Mouse (Mus musculus) adrenal gland (tissue): ENCODE data around the gene P2ry1.

ENCODE experiments used
- intact Hi-C: fragments of 180-260 bp; cut with DNase I; formaldehyde crosslinking; loops from one replicate; pipeline ENCODE4 v1.15.1; 2025
- long read RNA-seq, 2 experiments: library from polyadenylated mRNA; unstranded; transcript quantifications; one replicate each; pipeline ENCODE4 v2.0.0; 2020; ENCODE audit warnings: borderline replicate concordance in 1 of 2; ENCODE audit not compliant: insufficient replicate concordance in 1 of 2

The P2ry1 gene
- long read RNA-seq, experiment 1, result 0 reads
- long read RNA-seq, experiment 2, result 0 reads

- intact Hi-C loops, result no loop called here
These were observed at the start of gene P2ry1 for GRCm38 (mm10) chr3:61002587-61003501. Gene P2ry1, plus strand, starts transcription at chr3:61002795.

- intact Hi-C loops, result no loop called here
These were observed 49.3 kb upstream of the P2ry1 start for GRCm38 (mm10) chr3:60953199-60953736.

GRCm38 (mm10) chr3:60954073-60954472, 48.5 kb upstream of the P2ry1 start:
- intact Hi-C loops, result no loop called here

GRCm38 (mm10) chr3:60958769-60959168, 43.8 kb upstream of the P2ry1 start:
- intact Hi-C loops, result no loop called here

DNA sequence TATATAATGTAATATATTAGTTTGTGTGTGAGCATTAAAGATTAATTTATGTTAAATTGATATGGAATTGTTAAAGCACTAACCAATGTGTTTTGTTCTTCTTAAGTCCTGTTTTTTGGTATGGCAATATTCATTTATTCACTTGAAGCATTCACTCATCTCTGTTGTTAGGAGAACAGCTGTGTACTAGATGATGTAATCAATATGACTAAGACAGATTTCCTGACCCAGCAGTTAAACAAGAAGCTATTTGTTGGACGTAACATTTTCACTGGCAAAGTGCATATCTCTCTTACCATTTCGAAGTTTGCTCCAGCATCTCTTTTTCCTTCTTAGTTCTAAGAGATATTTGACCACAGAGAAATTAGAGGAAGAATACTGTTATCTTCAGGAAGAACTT, 37.5 kb upstream of the P2ry1 start:
- intact Hi-C loops, result no loop called here

GRCm38 (mm10) chr3:60974944-60975343, 27.7 kb upstream of the P2ry1 start:
- intact Hi-C loops, result no loop called here

DNA sequence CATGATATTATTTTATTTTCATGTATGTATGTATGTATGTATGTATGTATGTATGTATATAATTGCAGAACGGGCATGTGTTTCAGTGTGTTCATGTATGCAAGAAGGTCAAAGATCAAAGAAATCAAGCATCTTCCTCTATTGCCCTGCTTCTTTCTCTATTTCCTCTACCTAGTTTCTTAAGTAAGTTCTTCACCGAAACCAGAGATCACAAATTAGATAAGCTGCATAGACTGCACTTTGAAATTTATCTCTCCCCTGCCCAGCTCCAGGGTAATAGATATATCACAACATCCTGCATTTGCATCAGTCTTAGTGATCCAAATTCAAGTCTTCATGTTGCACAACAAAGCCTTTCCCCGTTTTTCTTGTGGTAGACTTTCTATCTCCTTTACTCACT, 20.5 kb upstream of the P2ry1 start:
- intact Hi-C loops, result no loop called here

DNA sequence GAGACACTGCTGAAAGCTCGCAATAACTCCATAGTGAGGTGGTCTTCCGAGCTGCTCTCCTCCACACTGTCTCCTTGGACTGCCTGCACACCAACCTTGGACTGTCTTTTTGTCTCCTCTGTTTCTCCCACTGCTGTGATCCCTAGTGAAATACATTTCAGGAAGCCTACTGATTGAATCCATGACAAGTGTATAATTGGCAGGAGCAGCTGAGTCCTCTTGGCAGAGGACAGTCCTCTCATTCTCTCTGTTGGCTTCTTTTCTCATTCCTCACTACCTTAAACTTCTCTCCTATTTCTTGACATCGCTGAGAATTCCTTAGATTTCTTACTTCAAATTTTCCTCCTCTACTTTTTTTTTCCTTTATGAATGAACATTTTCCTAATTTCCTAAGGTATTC, 4.5 kb upstream of the P2ry1 start:
- intact Hi-C loops, result no loop called here

DNA sequence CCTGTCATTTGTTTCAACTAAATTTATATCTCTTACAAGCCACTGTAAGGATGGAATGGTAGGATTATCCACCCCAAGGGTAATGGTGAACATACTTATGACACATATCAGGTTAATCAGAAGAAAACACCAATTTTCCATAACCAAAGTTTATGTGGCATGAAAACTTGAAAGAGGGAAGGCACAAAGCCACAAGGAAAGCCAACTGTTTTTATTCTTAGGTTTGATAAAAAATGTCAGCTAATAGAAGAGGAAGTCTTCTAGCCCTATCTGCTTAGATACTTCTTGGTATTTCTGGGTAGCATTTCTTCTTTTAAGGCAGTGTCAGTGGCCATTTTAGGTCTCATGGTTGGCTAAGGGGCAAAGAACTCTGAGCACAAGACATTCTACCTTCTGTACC, 2.9 kb upstream of the P2ry1 start:
- intact Hi-C loops, result no loop called here

DNA sequence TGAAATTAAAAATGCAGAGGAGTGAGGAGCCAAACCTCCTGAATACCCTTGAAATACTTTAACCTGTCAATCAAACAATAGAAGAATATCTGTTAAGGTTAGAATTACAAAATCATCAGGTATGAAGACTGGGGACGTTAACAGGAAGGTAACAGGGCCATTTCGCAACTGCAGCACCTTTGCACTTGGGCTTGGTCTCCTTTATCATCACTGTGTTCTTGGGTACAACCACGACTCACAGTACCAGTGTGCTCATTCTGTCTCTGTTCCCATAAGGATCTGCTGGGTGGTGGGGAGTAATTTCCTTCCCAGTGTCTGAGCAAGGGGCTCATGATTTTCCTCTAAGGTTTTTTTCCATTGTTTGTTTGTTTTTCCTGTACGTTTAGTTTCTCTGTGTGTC, 1.8 kb upstream of the P2ry1 start:
- intact Hi-C loops, result no loop called here

DNA sequence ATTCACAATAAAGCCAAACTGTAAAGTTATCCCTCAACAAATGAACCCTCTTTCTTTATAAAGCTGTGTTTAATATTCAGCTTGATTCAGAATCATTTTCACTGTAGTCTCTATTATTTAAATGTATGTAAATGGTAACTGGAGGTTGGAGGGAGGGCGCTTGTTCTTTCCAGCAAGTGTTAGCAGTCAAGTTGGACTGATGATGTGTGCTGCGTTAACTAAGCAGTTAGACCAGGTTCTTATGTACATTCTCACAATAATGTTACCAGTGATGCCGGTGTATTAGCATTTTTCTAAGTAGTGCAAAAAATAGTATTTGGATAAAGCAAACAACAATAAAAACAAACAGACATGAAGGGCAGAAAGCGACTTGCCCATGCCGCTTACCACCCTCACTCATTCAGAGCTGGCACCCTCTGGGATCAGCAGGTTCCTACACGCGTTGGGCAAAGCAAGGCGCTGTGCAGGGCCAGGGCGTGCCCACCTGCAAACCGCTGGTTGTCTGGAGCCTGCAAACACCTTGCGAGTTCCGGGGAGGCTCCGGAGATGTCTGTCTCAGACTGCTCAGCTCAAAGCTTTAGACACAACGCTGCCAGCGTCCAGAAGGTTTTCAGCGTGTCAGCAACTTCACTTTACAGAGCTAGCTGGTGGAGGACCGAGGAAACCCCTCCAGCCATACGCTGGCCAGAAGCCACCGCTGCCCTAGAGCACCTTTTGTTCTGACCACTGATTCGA, 576 bp upstream of the P2ry1 start:
- intact Hi-C loops, result no loop called here

- intact Hi-C loops, result no loop called here
These were observed 2.0 kb downstream of the P2ry1 start for GRCm38 (mm10) chr3:61004611-61005010.

GRCm38 (mm10) chr3:61011660-61012059, 9.1 kb downstream of the P2ry1 start:
- intact Hi-C loops, result no loop called here

GRCm38 (mm10) chr3:61012550-61012949, 10.0 kb downstream of the P2ry1 start:
- intact Hi-C loops, result no loop called here

- intact Hi-C loops, result no loop called here
These were observed 14.1 kb downstream of the P2ry1 start for GRCm38 (mm10) chr3:61016733-61017132.

- intact Hi-C loops, result no loop called here
These were observed 29.5 kb downstream of the P2ry1 start for GRCm38 (mm10) chr3:61032100-61032499.

DNA sequence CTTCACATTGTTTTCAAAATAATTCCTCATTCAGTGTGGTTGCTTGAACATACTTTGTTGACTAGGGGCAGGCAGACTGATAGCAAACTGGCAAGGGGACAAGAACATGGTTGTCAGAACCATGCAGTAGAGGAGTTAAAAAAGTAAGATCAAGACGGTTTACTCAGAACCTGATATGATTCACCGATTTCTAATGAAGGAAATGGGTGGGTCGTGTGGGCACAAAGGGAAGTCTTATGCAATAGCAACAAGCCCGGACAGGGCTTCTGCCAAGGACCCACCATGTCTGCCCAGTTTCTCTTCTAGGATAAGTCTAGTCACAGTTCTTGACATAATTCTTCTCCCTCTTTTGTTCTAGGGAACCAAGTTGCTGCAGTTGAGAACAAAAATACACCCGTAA, 33.0 kb downstream of the P2ry1 start:
- intact Hi-C loops, result no loop called here

DNA sequence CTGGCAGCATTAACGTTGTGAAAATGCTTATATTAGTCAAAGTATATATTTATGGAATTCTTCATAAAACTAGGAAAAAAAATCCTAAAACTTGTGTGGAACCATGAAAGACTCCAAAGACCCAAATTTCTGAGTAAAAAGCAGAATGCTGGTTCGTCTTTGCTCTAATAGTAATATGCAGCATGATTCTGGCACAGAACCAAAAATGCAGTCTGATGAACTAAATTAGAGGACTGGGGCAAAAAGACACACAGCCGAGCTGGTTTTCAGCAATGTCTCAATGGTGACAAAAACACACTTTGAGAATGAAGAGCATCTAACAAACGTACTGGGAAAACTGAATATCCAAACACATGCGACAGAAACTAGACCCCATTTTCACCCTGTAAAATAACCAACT, 37.3 kb downstream of the P2ry1 start:
- intact Hi-C loops, result no loop called here

GRCm38 (mm10) chr3:61049976-61050672, 47.5 kb downstream of the P2ry1 start:
- intact Hi-C loops, result no loop called here
